In the genomic region with DNA sequence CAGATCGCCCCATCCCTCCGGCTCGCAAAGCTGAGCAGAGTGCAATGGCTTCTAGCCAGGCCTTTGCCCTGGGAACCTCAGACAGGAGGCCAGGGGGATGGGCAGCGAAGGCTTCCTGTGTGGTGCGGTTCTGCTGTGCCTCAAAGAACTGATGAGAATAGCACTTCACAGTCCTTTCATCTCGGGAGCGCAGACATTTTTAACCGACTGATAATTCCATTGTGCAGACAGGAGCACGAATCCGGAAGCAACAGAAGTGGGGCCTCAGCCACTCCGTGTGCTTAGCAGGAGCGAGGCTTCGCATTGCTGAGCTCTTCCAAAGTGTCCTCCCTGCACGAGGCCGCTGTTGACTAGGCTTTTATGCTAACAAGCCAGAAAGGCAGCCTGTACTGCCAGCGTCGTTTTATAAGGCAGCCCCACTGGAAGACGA, we compare ENCODE assay signal across 8 mouse cellular contexts. TPM values are rescaled to one million over a fixed set of nuclear protein-coding genes. Genes with fewer than 3 reads are reported as not detected.
DNase-seq lines count a peak whose midpoint lies in the region; ATAC-seq lines count a peak whose summit lies in the region.

No protein-coding gene starts in this region.

- H3K36me3 ChIP-seq in intestine, embryonic 15.5 days = no peaks in the 10 kb centered on the region
- no peaks in the 10 kb centered on the region for H3K36me3 ChIP-seq in midbrain, embryonic 14.5 days (ENCODE audit: control insufficient read depth, insufficient read depth, low read length)
- no peaks in the 10 kb centered on the region for H3K36me3 ChIP-seq in stomach, embryonic 15.5 days

- peak overlapping the region; percentile 25 for H3K4me3 ChIP-seq in intestine, embryonic 15.5 days (replicated peaks)
- H3K4me3 ChIP-seq in midbrain, embryonic 14.5 days (replicated peaks; ENCODE audit: low read depth, low read length) = peak overlapping the region; percentile 13; the same call in 1 of the 2 replicates
- peak overlapping the region; percentile 10 for H3K4me3 ChIP-seq in stomach, embryonic 15.5 days (replicated peaks)

- peak overlapping the region; percentile 51 for H3K4me2 ChIP-seq in intestine, embryonic 15.5 days (replicated peaks)
- H3K4me2 ChIP-seq in midbrain, embryonic 14.5 days (ENCODE audit: low read length) = peak overlapping the region; percentile 45
- H3K4me2 ChIP-seq in stomach, embryonic 15.5 days = peak overlapping the region; percentile 44

- WGBS in intestine, embryonic 15.5 days = 8% methylated on average over 18 of the region's 18 CpGs
- WGBS in midbrain, embryonic 14.5 days = 6% methylated on average over 18 of the region's 18 CpGs
- 12% methylated on average over 18 of the region's 18 CpGs for WGBS in stomach, embryonic 15.5 days

- peak; percentile 40 to 47 for DNase-seq in frontal cortex, postnatal 10 days (ENCODE audit: low spot score in 2 of 2)
- DNase-seq in frontal cortex, postnatal 14 days (ENCODE audit: low spot score in 2 of 2) = no peak
- DNase-seq in cerebellum, adult 11-12 months = peak; percentile 12
- DNase-seq in forelimb bud, embryonic 11.5 days (ENCODE audit: low read depth, low spot score) = peak; percentile 26
- DNase-seq in liver = peak; percentile 65
- peak; percentile 79 for DNase-seq in midbrain, embryonic 14.5 days

- no peaks in the 10 kb centered on the region for H3K9me3 ChIP-seq in intestine, embryonic 15.5 days
- no peaks in the 10 kb centered on the region for H3K9me3 ChIP-seq in midbrain, embryonic 14.5 days (ENCODE audit: control insufficient read depth, low read length)
- no peaks in the 10 kb centered on the region for H3K9me3 ChIP-seq in stomach, embryonic 15.5 days

- H3K27ac ChIP-seq in intestine, embryonic 15.5 days = peak overlapping the region; percentile 54; the same call in 1 of the 2 replicates
- peak overlapping the region; percentile 46 for H3K27ac ChIP-seq in midbrain, embryonic 14.5 days (replicated peaks; ENCODE audit: low read depth, low read length)
- peak overlapping the region; percentile 37; the same call in 1 of the 2 replicates for H3K27ac ChIP-seq in stomach, embryonic 15.5 days

- peak; percentile 73 for ATAC-seq in intestine, embryonic 15.5 days
- ATAC-seq in midbrain, embryonic 14.5 days (ENCODE audit: low FRiP score, low TSS enrichment) = 0 out of 2 replicates have a peak, but pooled peaks have one; percentile 24
- peak; percentile 36; the same call in 1 of the 2 replicates for ATAC-seq in stomach, embryonic 15.5 days (ENCODE audit: insufficient read depth, low FRiP score, low read depth)

- no peaks in the 10 kb centered on the region for H3K27me3 ChIP-seq in intestine, embryonic 15.5 days (replicated peaks)
- H3K27me3 ChIP-seq in midbrain, embryonic 14.5 days (ENCODE audit: control insufficient read depth, insufficient read depth, low read length) = no peaks in the 10 kb centered on the region
- H3K27me3 ChIP-seq in stomach, embryonic 15.5 days (replicated peaks) = no peaks in the 10 kb centered on the region

- H3K4me1 ChIP-seq in intestine, embryonic 15.5 days (replicated peaks) = peaks cover 7% of the 10 kb centered on the region
- H3K4me1 ChIP-seq in midbrain, embryonic 14.5 days (ENCODE audit: control insufficient read depth, insufficient read depth, low read length) = peaks cover 8% of the 10 kb centered on the region
- H3K4me1 ChIP-seq in stomach, embryonic 15.5 days = peaks cover 12% of the 10 kb centered on the region

- 0 out of 2 replicates have a peak overlapping the region, but pooled peaks have one; percentile 18 for H3K9ac ChIP-seq in intestine, embryonic 15.5 days
- H3K9ac ChIP-seq in midbrain, embryonic 14.5 days (replicated peaks; ENCODE audit: low read length) = peak overlapping the region; percentile 31
- no peak overlapping the region for H3K9ac ChIP-seq in stomach, embryonic 15.5 days

RNA-seq across cellular contexts. Expression of a gene that starts 53.6 kb away (rescaled TPM):
- polyA plus RNA-seq in intestine, embryonic 15.5 days (2015; fragmentation: Nextera tagmentation; extraction: Ambion mirVana) = 67.6 and 68.6 TPM in 2 replicates
- polyA plus RNA-seq in midbrain, embryonic 14.5 days (2014; fragmentation: Nextera tagmentation; extraction: Ambion mirVana) = 115 and 120 TPM in 2 replicates
- polyA plus RNA-seq in stomach, embryonic 15.5 days (2015; fragmentation: Nextera tagmentation; extraction: Ambion mirVana) = 65.8 and 66.8 TPM in 2 replicates

Comparison
In these comparisons a context has a peak if more than half of its experiments do, and no peak if none do; other contexts are left out.
1. DNase-seq: peak in frontal cortex, postnatal 10 days (2 of 2), cerebellum, adult 11-12 months (single experiment), forelimb bud, embryonic 11.5 days (single experiment), liver (single experiment) and midbrain, embryonic 14.5 days (single experiment); none in frontal cortex, postnatal 14 days (0 of 2).
2. Peak in every context shown above with its lines, with median percentiles within 50 percentile points of each other: ATAC-seq, H3K27ac ChIP-seq, H3K4me2 ChIP-seq and H3K4me3 ChIP-seq.